Mouse (Mus musculus) NIH3T3 (cell line): ENCODE measurements around the gene Slc25a21.
A peak's percentile ranks its signal among the peaks of the same experiment; 100 is the strongest.

Source experiments
- DNase-seq: peaks from one replicate; pipeline ENCODE4 v3.0.0-alpha.2; 2012; ENCODE audit warnings: low read depth

Gene Slc25a21

DNA sequence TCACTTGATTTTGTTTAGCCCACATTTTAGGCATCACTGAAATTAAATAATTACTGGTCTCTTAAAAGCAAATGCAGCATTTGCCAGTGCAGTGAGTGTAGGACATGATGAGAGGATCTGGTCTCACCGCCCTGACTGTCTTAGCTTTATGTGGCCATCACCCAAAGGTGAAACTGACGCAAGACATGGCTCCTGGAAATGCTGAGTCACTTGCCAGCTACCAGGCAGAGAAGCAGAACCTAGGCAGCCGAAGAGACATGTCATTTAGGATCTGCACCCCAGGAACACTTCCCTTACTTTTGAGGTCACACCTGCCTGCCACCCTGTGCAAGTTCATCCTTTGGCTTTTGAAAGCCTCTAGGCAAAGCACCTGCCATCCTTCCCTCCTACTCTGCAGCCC lies 180.4 kb downstream of the Slc25a21 start:
- DNase-seq = no peak

- DNase-seq = no peak
These were observed 180.9 kb downstream of the Slc25a21 start for GRCm38 (mm10) chr12:57016324-57016723.

GRCm38 (mm10) chr12:57009010-57009409 lies 188.3 kb downstream of the Slc25a21 start:
- DNase-seq = no peak

- peak; percentile 81 for DNase-seq
These were observed 211.2 kb downstream of the Slc25a21 start for GRCm38 (mm10) chr12:56986049-56986448.

DNA sequence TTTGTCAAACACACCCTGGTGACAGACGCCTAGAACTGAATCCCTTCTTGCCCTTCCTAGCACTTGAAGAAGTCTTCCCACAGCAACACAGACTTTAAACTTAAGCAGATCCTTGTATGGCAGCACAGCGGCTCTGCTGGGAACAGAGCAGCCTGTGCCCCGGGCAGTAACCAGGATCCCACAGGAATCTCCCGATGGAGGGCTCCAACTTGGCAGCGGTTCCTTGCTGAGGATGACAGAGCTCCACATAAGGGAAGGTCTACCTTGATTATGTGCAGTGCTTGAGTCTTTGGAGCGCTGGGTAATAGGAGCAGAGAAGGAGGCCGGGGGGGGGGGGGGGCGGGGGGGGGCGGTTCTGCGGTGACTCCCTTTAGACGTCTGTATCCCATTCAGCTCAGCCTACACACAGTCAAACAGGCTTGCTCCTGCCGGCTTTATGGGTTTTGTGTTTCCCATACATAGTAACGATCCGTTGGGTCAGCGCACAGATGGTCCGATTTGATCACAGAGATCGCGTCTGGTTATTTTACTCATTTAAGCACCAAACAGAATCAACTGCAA lies 215.1 kb downstream of the Slc25a21 start:
- no peak for DNase-seq

GRCm38 (mm10) chr12:56975256-56975655 lies 222.0 kb downstream of the Slc25a21 start:
- DNase-seq = no peak

DNA sequence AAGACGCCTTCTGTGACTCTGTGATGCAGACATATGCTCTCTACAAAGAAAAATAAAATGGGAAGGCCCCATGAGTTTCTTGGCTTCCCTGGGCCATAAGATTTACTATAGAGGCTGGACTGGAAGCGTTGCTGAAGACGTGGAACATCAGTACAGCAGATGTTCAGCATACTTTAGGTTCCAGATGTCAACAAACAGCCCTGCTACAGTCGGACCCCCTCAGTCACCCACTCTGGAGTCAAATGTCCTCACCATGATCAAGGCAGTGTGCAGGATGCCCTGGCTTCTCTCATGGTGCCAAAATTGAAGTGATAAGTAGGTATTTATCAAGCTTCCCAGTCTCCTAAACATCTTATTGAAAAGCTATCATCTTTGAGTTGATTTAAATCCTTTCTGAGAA lies 234.0 kb downstream of the Slc25a21 start:
- no peak for DNase-seq

DNA sequence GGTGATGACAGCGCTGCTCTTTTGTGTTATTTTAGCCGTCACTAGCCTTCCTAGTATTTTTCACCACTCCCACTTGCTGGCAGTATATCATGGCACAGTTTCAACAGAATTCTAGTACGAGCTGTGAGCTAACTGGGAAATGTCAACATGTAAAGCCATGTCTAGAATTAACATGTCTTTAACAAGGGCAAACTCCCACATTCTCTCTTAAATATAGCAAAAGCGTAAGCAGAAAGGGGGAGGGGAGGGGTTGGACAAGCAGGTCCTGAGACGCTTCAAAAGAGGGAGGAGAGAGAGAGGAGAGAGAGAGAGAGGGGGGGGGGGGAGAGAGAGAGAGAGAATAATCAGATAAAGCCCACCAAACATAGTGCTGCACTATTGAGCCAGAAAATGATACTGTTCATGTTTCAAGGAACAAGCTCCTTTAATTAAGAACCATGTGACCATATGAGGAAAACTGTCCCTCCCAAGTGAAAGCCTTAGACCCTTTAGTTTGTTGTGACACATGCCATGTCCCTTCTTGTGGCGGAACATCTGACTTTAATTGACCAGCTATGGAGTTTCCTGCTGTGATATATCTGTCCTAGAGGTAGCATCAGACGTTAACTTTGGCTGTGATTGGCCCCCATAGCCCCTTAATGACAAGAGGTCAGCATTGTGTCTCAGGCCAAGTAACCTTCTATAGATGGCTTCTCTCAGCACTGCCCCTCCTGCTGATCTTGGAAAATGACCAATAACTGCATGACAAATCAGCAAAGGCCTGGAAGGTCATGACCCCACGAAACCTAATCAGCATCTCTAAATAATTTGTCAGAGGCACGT lies 237.8 kb downstream of the Slc25a21 start:
- peak; percentile 38 for DNase-seq

GRCm38 (mm10) chr12:56958244-56958643 lies 239.0 kb downstream of the Slc25a21 start:
- DNase-seq = peak; percentile 17

DNA sequence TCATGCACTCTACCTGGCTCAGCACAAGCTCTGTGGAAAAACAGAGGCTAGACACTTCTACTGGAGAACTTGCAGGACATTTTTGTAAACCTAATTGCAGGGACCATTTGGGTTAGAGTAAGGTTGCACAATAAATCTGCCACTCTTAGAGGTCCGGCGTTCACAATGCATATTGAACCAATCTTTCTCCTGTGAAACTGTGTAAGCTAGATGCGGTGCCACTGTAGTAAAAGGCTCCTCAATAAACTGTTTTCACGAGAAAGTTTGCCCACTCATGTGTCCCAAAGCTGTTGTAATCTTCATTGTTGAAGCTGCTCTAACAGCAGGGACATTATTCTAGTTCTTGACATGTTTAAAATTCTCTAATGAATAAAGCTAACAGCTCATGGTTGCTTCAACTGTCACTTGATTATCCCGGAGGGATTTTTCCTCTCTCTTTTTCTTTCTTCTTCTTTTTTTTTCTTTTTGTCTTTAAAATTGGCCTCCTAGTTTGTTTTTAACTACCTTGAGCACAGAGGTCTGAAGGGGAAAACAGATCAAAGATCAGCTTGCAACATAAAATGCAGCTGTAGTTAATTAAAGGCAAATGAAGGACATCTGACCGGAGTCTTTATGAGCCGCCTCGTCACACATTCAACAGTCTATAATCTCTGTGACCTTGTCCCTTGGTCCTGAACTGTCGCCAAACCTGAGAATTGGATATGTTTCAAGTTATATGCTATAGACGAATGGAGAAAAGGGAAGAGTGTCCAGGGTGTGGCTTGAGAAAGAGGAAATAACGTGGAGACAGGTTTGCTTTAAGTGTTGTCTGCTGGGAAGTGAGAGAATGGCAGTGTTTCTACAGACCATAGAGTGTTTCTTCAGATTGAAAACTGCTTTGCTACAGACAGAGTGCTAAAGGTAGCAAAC lies 245.3 kb downstream of the Slc25a21 start:
- no peak for DNase-seq

DNA sequence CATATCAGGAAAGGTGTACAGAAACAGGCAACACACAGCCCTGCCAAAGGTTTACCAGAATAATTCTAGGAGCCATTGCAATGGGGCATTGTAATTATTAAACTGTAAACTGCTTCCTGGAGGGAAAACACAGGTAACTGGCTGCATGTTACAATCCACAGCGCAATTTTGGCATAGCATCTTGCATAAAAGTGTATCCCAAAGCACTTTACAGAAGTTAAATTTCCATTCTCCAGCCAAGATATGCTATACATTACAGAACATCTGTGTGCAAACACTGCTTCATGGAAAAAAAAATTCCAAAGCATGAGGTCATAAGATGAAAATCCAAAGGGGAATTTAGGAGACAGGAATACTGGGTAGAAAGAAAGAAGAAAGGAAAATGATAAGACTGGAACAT lies 253.0 kb downstream of the Slc25a21 start:
- no peak for DNase-seq

GRCm38 (mm10) chr12:56940861-56941260 lies 256.4 kb downstream of the Slc25a21 start:
- DNase-seq = peak; percentile 32

DNA sequence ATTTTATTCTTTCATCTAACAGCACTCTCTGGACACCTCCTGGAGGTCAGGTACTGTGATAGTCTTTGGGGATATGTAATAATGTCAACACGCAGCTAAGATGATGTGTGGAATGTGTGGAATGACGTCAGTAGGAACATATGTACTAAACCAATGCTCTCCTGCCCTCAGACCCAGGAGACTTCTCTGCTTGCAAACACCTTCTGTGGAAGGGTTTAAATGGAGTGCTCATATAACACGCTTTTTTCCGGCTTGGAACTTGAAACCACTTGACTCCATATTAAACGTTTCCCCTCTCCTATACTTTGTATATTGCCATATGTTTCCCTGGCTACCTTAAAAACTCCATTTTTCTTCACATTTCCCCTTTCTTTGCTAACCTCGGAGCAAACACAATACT lies 279.1 kb downstream of the Slc25a21 start:
- no peak for DNase-seq

DNA sequence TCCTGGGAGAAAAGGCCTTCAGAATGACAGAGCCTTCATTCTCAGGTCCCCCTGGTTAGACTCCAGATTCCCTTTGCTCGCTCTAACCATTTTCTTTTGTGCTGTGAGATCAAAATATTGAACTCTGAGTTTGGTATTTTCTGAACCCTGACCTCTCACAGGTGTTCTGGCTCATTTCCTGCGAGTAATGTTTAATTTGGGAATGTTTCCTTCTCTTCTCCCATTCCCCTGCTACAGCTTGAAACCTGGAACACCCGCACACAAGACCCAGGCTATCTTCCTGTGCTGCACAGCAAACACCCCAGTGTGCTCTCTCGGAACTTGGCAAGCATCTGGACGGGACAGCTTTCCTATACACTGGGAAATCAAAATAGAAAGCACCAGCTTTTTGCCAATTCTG lies 290.8 kb downstream of the Slc25a21 start:
- no peak for DNase-seq

DNA sequence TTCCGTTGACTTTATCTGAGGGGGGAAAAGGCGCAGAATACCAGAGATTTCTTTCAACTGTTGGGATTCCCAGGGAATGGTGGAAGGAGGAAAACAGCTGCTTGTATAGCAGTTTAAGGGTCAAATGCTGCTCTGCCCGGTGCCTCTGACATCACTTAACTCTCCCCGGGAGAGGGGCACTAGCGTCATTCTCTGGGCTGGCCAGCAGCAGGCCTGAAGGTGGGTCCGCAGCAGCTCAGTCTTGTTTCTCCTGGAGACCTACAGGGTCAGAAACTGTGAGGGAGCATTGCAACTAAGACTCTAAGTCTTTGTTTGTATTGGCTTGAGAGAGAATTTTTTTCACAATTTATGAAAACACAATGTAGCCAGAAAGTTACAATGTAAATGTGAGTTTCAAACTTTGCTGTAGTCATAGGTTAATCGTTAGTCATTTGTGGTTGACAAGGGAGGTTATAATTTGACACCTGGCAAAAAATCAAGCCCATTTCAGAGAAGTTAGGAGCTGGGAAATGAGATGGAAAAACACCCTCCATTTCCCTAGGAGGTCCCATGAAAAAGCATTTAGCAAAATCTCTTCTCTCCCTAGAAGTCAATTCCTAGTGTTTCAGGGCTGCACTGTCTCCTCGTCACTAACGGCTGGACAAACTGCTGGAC lies 291.5 kb downstream of the Slc25a21 start:
- peak; percentile 41 for DNase-seq

DNA sequence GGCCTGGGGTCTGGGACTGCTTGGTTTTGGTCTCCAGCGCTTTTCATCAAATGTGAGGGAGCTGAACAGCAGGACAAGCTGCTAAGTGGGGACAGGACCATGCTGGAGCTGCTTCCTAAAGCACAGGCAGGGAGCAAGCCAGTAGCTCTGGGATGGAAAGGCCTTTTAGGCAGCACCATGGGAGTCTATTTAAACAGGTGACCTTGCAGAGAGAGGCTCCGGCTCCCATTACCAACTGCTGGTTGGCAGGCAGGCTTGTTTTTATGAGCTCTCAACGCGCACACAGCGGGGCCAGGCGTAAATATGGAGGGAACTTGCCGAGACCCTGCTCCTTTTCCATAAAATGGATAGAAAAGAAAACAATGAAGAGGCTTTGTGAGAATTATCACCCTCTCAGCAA lies 292.1 kb downstream of the Slc25a21 start:
- no peak for DNase-seq

DNA sequence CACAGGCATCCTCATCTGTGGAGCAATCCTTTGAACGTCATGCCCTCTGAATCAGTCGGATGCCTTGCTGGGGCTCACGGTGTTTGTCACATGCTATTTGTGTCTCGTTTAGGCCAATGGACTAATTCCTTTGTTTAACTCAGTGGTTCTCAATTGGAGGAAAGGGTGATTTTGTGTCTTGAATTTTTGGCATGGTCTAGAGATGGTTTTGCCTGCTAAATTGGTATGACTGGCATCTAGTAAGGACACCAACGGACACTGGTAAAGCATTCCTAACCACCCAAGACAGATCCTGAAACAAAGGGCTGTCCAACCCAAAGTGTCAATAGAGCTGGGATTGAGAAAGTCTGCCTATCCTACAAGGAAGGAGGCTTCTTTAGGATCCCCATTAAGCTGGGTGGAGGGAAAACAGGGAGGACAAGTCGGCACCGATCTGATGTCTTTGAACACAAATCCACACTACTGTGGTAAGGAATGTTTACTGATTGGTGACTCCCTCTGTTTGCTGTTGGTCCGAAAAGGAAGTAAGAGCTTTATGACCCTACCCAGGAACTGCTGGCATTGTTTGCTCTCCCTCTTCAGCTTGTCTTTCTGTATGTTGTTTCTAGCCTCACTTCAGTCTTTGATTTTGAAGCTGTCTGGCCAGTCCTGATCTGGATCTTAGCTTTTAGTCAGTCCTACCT lies 294.4 kb downstream of the Slc25a21 start:
- no peak for DNase-seq

DNA sequence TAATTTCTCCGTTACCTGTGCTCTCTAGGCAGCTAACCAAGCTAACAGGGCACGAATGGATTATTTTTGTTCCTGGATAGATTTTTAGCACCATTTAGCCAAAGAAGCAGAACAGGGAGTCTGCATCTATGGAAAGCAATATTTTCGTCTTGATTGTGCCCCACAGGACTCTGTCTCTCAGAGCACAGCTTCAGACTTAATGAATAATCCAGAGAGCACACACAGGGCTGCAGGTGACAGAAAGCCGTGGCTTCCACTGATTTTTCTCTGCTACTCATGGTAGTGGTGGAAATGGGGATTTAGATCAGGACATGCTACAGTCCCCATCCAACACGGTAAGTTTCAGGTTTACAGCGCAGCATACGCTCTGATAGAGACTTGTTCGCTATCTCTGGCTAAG lies 299.3 kb downstream of the Slc25a21 start:
- no peak for DNase-seq

DNA sequence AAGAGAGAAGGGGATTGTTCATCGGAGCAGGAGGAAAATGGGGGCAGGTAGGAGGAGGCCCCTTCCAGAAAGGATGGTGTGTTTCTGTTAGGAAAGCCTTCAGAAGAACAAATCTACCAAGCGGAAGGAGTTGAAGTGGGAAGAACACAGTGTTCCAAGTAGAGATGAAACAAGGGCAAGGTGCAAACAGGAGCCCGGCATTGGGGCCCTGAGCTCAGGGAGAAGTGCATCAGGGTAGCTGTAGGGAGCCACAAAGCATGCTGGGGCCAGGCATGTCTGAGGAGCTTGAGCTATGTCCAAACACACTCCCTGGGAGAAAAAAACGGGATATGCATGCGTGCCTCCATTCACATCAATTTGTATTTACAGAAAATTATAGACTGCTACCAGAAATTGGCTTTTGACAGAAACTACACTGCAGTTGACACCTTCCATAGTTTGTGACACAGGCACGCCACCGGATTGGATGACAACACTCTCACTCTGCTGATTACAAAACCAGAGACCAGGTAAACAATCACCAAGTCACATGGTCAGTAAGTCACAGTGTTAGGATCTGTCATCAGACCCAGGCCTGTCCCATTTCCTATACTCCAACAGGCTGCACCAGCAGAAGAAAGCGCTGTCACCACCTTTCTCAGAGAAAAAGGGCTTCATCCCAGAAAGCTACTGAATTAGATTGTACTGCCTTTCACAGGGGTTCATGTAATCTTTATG lies 299.9 kb downstream of the Slc25a21 start:
- no peak for DNase-seq

GRCm38 (mm10) chr12:56894963-56895362 lies 302.3 kb downstream of the Slc25a21 start:
- DNase-seq = peak; percentile 41
